Mouse (Mus musculus): ENCODE measurements around the gene Gm21882. TPM values are rescaled to one million over a fixed set of nuclear protein-coding genes. Genes with fewer than 3 reads are reported as not detected.
"Not testable (repeated sequence)": the region's sequence is repeated elsewhere in the genome, so short reads cannot be mapped to it uniquely, and the experiment has no call there.

The Gm21882 gene
- total RNA-seq (2012; rRNA removed) (not detected in 2 replicates), total RNA-seq (2014; rRNA removed) (not detected in 2 replicates), polyA plus RNA-seq (2012; ENCODE audit: insufficient read length, low read depth) (not detected in 2 replicates)

DNA sequence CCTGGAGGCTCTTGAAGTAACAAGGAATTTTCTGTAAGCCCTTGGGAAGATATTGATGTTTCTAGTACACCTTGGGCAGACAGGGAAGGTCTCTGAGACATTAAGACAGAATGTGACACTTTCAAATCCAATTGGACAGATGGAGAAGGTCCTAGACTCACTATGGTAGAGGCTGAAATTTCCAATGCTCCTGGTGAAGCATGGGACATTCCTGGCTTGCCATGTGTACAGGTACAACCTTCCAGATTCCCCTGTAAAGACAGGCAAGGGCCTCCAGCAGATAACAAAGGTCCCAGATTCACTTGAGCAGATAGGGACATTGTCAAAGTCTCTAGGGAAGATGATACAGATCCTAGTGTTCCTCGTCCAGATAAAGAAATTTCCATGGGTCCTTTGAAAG is at the start of gene Gm21882:
TSS of gene Gm21882 (minus strand) at position 101 of the 400 bp plus-strand sequence.
- H3K4me3 ChIP-seq (replicated peaks in 1 of 3; ENCODE audit: low read depth in 2 of 3, low read length in 2 of 3, poor library complexity in 1 of 3); in situ Hi-C loops (cut with MboI; ENCODE audit: low pct_ligation_motif_present, low pct_unique_long_range_greater_than_20kb, low sequenced_read_pairs); H3K9me3 ChIP-seq (replicated peaks; ENCODE audit: low read length); H3K4me2 ChIP-seq (ENCODE audit: insufficient read depth, low read depth, poor library complexity, severe bottlenecking); dilution Hi-C loops (cut with MboI; ENCODE audit: extremely low pct_ligation_motif_present, extremely low pct_unique_long_range_greater_than_20kb, low sequenced_read_pairs); H3K9ac ChIP-seq (ENCODE audit: insufficient read depth, low read depth); H3K27me3 ChIP-seq (replicated peaks); H3K27ac ChIP-seq (ENCODE audit: insufficient read depth, low read depth); H3K36me3 ChIP-seq (replicated peaks in 1 of 2; ENCODE audit: control insufficient read depth in 1 of 2, insufficient read depth in 1 of 2, low read length in 1 of 2); H3K79me2 ChIP-seq (replicated peaks; ENCODE audit: control insufficient read depth, extremely low read depth, insufficient read depth, poor library complexity, severe bottlenecking); DNase-seq (ENCODE audit: extremely low read depth); H3K4me1 ChIP-seq (ENCODE audit: control insufficient read depth in 1 of 2, insufficient read depth in 2 of 2): not testable (repeated sequence)

Other genes with a start within 250 kb of the Gm21882 start
- gene Gm21865, start 64.6 kb downstream of the Gm21882 start, total RNA-seq (2012; rRNA removed), result not detected in 2 replicates
- gene Gm21865, start 64.6 kb downstream of the Gm21882 start, total RNA-seq (2014; rRNA removed), result not detected in 2 replicates
- gene Gm21865, start 64.6 kb downstream of the Gm21882 start, polyA plus RNA-seq (2012; ENCODE audit: insufficient read length, low read depth), result not detected in 2 replicates